Mouse (Mus musculus) megakaryocyte, adult 5-6 weeks (primary cell): ENCODE data around the gene Rcan2. TPM values are rescaled to one million over a fixed set of nuclear protein-coding genes. Genes with fewer than 3 reads are reported as not detected.
"Not testable (repeated sequence)": the region's sequence is repeated elsewhere in the genome, so short reads cannot be mapped to it uniquely, and the experiment has no call there.

Experiments
- ATAC-seq: 2 replicates; pipeline ENCODE4 v1.8.0; 2016; ENCODE audit warnings: mild to moderate bottlenecking, inconsistent platforms; ENCODE audit not compliant: poor library complexity, severe bottlenecking
- total RNA-seq, 2 experiments: library from RNA; stranded (forward) in 1 of 2; stranded (reverse) in 1 of 2; fragments of 153-499, 151-499 nt in 1 of 2; fragments of 221-1000, 200-1000 nt in 1 of 2; gene quantifications; 2 replicates each; pipeline versions ENCODE4 v1.2.3 to v1.2.4; 2015 to 2017

Gene Rcan2
- total RNA-seq, 2 experiments from 2014 or later: not detected

DNA sequence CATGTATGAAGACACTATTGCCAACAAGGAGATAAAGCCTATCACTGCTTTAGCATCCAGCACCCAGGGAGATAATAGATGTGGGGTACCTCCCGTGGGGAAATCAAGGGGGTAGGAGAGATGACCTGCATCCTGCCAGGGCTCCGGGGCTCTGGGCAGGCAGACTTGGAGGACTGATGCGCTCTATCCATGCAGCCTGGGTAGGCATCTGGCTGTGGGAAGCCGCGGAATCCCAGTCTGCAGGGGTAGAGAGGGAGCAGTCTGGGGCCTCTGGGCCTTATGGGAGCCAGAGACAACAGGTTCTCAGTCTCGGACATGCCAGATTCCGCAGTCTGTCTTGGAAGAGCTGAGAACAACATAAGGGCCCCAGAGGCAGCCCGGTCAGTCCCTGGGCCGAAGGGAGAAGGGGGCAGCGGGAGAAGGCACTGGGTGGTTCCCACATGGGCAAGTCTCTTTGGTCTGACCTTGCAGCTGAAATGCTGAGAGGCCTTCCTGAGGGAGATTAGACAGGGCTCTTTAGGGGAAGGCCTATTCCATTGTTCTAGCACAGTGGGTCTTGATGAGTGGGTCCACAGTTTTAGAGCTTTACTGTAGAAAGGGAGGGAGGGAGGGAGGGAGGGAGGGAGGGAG is 23.7 kb downstream of the Rcan2 start:
- ATAC-seq: no peak

- ATAC-seq: not testable (repeated sequence)
These were observed 24.2 kb downstream of the Rcan2 start for GRCm38 (mm10) chr17:43825411-43825785.

GRCm38 (mm10) chr17:43827261-43827660 is 26.1 kb downstream of the Rcan2 start:
- ATAC-seq: no peak

- no peak for ATAC-seq
These were observed 31.4 kb downstream of the Rcan2 start for GRCm38 (mm10) chr17:43832401-43833124.

- no peak for ATAC-seq
These were observed 39.1 kb downstream of the Rcan2 start for GRCm38 (mm10) chr17:43840208-43840607.

DNA sequence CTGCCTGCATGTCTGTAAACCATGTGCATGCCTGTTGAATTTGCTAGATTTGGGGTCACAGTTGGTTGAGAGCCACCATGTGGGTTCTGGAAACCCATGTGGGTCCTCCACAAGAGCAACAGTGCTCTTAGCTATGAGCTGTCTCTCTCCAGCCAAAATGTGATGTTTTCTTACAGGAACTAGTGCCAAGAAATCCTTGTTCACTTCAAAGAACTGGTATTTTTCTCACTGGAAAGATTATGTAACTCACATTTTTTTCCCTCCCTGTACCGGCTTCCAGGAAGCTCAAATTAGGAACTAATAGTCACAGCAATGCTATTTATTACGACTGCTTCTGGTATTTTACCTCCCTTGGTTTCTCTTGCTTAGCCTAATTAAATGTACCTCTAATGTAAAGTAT is 45.6 kb downstream of the Rcan2 start:
- no peak for ATAC-seq

DNA sequence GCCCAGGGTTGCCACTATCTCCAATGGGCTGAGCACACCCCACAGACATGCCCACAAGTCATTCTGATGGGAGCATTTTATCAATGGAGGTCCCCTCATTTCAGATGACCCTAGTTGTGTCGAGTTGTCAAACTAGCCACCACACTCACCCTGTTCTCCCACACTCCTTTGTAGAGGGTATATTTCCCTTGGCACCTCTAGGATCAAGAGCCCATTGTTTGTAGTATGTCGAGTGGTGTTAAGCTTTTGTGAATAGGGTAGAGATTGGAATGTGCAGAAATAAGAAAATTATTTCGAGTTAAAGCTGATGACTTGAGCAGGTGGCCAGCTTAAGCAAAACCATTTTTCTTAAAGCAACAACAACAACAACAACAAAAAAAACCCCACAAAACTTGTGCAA is 47.8 kb downstream of the Rcan2 start:
- no peak for ATAC-seq

- no peak for ATAC-seq
These were observed 54.0 kb downstream of the Rcan2 start for GRCm38 (mm10) chr17:43855132-43855531.

DNA sequence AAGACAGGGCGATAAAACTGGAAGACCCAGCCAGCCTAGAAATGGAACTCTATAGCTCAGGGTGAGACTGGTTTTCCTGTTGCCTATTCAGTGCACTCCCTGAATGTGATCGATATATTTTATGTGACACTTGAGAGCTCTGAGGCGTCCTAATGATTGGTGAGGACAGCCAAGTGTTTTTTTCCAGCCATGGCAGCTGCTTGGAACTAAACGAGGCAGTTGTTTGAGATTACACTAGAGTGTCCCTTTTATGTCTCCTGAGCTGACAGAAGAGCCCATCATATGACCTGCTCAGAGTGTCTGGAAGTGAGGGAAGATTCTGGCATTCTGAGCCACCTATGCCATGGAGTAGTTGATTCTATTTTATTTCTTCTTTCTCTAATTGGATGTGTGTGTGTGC is 54.9 kb downstream of the Rcan2 start:
- ATAC-seq: no peak

GRCm38 (mm10) chr17:43868808-43869207 is 67.7 kb downstream of the Rcan2 start:
- no peak for ATAC-seq

GRCm38 (mm10) chr17:43869677-43870076 is 68.5 kb downstream of the Rcan2 start:
- no peak for ATAC-seq

- ATAC-seq: no peak
These were observed 73.3 kb downstream of the Rcan2 start for GRCm38 (mm10) chr17:43874417-43874816.

DNA sequence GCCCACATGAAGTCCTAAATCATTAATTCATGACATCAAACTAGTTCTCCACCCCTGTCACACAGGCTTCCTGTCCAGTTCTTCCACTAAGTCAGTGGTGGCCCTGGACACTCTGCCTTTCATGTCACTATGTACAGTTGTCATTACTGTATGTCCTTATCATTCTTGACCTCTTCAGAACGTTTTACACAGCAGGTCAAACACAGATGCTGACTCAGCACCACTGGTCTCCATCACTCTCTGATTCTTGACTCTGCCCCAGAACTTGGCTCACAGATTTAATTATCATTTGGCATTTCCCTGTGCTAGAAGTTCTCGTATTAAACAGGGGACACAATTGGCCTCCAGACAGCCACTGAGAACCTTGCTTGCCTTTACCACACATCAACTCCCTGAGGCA is 76.3 kb downstream of the Rcan2 start:
- no peak for ATAC-seq

DNA sequence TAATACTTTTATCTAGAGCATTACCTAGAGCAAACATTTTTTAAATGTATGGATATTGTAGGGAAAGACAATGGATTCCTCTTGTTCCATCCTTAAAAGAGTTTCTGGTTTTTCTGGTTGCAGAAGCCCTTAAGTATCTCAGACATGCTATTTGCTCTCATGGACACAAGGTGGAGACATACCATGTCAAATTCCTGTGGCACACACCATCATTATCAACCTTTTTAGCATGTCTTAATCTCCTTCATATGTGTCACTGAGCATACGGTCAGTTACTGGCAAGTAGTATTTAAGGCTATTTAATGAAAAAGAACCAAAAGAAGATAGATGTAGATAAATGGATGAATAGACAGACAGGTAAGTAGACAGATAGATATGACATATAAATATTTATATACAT is 81.9 kb downstream of the Rcan2 start:
- ATAC-seq: no peak

DNA sequence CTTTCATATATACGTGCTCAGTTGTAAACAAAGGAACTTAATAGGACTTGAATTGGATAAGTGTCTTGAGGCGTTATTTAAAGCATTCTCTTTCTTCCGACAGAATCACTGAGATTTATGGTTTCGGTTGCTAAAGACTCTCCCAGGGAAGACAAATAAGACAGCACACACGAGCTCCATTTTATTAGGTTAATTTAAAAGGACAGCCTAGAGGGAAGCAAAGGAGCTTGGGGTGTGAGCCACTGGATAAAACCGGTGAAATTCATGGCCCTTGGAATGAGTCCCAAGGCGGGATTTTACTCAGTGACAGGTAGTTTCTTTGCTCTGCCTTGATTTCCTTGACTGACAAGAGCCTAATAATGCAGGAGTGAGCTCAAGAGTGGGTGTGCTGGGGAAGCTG is 85.1 kb downstream of the Rcan2 start:
- no peak for ATAC-seq

DNA sequence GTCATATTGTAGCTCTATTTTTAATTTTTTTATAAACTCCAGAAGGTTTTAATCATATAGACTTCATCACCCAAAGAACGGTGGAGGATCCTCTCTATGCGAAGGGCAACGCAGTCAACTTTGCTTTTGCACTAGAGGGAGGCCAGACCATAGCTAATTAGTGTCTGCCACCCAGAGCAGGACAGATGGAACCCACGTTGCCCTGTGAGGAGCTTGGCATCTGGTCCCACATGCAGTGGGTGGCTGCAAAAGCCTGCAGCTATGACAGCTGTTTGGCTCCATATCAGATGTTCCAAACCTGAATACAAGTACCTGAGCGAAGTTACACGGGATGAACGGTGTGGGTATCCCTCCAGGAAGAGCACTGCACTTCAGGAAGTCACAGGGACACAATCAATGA is 86.8 kb downstream of the Rcan2 start:
- ATAC-seq: no peak

DNA sequence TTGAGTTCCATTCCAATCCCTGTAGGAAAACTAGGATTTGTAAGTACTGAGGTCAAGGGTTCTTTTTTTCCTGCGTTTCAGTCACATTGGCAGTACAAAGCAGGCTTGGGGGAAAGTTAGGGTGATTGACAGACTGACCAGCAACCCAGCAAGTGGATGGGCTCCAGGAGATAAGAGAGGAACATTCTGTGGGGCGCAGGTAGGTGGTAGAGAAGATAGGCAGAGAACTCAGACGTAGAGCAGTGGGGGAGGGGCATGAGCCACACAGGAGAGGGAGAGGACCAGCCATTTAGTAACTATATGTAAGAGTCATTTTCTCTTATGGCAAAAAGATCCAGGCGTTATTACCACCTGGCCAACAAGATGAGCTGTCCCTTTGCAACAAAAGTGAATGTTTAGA is 96.2 kb downstream of the Rcan2 start:
- ATAC-seq: no peak

- no peak for ATAC-seq
These were observed 98.4 kb downstream of the Rcan2 start for GRCm38 (mm10) chr17:43899405-43900092.

GRCm38 (mm10) chr17:43900133-43900532 is 99.0 kb downstream of the Rcan2 start:
- ATAC-seq: no peak

GRCm38 (mm10) chr17:43901474-43901873 is 100.3 kb downstream of the Rcan2 start:
- no peak for ATAC-seq

GRCm38 (mm10) chr17:43903807-43904771 is 102.9 kb downstream of the Rcan2 start:
- no peak for ATAC-seq
